Mouse (Mus musculus) embryo, embryonic 9.5 days (tissue): ENCODE data around the gene Spaca7.
"Not testable (repeated sequence)": the region's sequence is repeated elsewhere in the genome, so short reads cannot be mapped to it uniquely, and the experiment has no call there.

ENCODE experiments used
- DNase-seq: peaks from one replicate; pipeline ENCODE4 v3.0.0-alpha.2; 2017; ENCODE audit errors: extremely low spot score

Spaca7 gene

DNA sequence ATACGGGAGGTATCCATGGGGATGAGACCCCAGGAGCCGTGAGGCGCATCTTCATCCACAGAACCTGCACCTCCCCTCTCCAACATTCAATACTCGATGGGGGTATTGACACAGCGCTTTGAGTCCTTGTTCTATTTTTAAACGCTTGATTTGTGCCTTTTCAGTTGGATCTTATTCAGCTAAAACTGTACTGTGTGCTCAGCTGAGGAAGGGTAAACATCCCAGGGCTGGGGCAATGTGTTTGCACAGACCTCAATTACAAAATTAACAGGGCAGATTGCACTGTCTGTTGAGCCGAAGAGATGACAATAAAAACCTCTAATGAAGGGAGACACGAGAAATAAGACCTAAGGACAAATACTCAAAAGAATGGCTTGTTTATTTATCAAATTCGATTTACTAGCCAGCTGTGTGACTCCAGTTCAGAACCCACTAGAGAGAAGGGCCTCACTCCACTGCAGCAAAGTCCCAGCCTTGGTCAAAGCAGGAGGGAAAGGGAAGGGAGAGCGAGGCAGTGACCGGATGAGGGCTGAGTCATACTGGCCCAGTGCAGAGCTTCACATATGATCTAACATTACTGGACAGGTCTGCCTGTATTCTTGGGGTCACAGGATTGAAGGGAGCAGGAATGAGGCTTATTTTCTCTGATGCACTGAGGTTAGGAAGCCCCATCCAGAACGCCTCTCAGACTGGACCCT, 37.1 kb downstream of the Spaca7 start:
- DNase-seq, result no peak

DNA sequence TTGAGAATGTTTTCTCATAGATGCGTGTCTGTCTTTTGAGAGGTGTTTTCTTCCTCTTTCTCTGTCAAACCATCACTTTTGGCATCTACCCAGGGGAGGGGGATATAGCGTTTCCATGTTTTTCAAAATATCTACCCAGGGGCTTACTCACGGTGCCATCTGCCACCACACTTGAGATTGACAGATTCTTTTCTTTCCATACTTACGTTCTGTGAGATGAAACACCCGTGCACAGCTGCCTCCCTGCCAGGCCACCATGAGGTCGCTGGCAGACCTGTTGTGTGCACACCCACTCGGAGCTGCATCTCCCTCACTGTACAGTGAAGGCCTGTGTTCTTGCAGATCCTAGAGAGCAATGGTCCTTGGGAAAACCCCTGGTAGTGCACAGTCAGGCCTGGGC, 40.4 kb downstream of the Spaca7 start:
- DNase-seq, result no peak

DNA sequence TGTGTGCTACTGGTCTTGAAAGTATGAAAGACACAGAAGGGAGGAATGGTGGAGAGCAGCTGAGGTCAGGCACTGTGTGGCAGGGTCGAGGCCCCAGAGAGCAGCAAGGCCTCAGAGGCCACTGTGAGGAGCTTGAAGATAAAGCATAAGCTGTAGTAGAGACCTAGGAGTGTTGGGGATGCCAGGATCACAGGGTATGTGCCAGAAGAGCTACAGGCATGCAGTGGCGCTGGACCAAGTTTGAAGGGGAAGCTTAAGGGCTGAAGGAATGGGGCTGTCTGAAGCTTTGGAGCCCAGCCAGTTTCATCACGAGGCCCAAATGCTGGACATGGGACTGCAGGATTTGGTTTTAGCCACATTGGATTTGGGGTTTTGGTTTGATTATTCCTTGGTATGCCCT, 44.5 kb downstream of the Spaca7 start:
- DNase-seq, result not testable (repeated sequence)

DNA sequence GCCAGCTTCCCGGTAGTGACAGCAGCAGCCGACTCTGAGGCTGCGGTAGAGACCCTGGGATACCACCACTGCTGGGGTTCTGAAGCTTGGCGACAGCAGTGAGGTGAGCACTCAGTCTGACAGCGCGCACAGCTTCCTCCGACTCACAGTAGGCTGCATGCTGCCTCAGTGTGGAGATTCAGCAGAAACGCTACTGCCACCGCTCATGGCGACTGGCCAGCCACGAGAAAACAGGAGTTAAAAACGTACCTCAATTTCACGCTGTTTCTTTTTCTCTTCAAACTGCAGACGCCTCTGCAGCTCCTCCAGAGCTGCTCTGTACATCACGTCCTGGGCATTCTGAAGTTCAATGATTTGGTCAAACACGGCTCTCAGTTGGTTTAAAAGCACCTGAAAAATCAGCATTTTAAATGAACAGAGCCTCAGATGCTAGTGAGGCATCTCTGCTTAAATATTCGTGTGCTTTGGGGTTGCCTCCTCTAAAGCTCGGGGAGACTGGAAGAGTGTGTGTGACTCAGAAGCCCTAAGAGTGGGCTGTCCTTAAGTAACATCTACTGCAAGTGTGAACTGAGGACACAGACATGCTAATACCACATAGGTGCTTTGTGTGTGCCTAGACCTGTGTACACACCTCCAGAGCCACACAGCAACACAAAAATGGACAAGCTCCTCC, 48.9 kb downstream of the Spaca7 start:
- DNase-seq, result no peak

DNA sequence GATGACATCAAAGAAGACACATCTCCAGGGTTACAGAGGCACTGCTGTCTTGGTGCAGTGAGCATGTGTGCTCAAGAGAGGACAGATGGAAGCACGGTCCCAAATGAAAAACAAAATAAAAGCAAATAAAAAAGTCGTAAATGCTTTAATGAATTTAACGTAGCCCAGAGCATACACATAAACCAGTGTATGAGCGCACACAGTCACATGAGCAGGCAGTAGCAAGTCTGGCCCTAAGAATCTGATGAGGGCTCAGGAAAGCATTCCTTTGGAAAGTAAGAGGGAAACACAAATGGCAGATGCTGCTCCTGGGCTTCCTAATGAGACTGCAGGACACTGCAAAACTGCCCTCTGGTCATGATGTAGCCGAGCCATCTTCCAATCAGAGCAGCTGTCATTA, 53.1 kb downstream of the Spaca7 start:
- no peak for DNase-seq

DNA sequence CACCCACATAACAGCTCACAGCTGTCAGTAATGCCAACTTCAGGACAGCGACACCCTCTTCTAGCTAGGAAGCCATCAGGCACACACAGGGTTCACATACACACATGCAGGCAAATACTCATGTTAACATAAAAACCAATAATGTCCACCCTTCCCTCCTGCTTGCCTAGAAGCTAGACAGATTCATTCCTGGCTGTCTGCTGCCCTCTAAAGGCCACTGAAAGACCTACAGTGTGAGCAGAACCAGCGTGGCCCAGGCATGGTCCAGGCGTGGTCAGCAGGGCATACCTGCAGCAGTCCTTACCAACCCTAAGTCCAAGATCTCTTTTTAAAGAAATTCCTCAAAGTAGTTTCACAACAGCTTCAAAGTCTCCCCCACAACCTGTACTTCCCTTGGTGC, 56.2 kb downstream of the Spaca7 start:
- peak; percentile 48 for DNase-seq

DNA sequence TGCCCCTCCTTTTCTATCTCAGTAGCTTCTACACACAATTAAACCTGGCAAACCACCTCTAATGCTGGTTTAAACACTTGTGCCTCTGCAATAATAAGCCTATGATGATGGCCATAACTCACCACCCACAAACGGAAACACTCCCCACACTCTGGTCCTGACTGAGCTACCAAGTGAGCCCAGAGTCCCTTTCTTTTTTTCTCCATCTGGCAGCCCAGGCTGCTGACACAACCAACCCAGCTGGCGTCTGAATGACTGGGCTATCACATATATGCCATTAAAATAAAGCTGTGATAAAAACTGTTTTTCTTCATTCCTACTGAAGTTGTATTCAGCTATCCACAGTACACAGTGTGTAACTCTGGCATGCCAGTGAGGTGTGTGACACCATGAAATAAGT, 62.5 kb downstream of the Spaca7 start:
- DNase-seq, result no peak

DNA sequence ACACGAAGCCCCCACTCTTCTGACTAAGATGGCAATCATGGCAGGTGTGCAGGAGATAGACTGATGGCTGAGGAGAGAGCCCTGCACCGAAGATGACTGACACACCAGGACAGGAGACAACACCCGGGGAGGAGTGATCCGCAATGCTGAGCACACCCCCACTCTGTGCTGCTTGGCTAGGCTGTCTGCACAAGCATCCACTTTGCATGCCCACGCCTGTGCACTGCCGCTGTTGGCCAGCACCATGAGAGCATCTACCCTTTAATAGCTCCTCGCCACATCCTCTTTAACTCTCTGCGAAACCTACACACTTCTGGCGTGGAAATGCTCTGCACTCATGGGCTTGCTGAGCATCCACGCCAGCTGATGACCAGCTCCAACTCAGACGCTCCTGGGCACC, 65.6 kb downstream of the Spaca7 start:
- no peak for DNase-seq

DNA sequence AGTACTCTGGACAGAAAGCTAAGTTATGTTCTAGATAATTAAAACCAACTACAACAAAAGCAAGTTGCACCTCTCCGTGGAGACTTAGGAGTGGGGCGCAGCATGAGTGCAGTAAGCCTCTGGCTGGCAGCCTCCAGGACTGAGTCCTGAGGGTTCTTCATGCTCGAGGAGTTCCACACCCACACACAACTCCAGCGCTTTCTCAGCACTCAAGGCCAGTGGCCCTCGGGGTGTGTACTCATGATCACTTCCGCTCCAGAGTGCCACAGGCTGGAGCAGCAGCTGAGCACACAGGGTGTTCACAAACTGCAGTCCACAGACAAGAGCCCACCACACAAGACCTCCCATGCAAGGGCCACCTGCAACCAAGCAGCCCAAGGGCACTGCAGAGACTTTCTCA, 68.7 kb downstream of the Spaca7 start:
- DNase-seq, result no peak

DNA sequence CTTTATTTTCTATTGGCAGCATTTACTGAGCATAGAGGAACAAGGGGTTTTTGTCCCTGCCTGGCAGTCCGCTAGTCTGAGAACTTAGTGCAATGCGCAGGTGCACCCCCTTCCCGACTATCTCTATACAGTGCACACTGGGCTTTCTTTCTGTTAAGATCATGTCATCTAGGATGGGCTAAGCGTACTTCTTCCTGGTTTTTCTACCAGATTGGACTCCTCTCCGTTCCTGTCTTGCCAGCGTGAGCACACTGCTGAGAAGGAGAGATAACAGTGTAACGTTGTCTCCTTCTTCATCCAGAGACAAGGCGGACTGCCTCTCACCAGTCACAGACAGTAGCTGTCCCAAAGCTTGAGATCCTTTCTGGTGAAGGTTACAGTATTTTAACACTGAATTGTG, 71.5 kb downstream of the Spaca7 start:
- DNase-seq, result no peak

DNA sequence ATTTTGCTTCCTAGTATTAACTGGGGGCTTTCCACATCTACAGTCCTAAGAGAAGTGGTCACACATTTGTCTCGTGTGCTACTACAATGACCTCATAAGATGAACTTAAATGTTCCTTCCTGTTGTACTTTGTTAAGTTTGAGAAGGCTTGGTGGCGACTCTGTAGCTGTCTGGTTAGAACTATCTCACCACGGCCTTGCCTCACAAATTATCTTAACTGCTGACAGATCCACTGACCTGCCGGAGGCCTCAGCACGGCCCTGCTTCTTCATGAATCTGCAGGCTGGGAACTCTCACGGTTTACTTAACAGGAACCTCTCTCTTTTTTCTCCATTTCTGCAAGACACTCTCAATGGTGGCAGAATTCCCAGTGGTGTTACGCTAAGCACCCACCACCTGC, 72.1 kb downstream of the Spaca7 start:
- no peak for DNase-seq

DNA sequence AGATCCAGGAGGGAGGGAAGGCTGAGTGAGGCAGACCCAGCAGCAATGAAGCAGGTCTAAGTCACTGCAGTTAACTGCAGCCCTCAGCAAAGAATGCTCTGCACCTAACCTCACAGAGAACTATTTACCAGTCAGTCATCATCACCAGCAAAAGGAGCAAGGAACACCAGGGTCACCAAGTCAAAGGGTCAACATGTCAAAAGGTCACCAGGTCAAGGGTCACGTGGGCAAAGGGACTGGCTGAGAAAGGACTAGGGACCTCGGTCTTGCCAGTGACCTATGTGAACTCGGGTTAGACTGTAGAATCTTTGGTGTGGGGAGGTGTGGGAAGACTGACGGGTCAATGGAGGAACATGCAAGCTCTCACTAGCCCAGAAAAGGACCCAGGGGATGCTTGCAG, 73.7 kb downstream of the Spaca7 start:
- peak; percentile 40 for DNase-seq

DNA sequence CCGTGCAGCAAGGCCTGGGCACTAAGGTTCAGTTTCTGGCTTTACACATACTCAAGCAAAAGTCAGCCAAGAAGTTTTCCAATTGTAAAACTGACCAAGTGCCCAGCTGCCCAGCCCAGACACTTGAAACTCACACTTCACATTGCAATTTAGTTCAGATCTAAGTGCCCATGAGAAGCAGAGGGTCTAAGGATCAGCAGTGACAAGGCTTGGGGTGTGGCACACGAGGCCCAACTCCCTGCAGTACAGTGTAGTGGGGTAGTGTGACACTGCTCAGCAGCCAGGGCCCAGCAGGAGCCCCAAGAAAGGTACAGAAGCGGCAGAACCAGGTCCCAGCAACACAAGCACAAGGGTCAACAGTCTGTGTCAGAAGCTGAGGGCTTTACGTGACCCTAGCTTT, 76.1 kb downstream of the Spaca7 start:
- no peak for DNase-seq
